Mouse (Mus musculus) megakaryocyte, embryonic 14.5 days (primary cell): ENCODE measurements around the gene Gm42421.

Source experiments
- FLI1 ChIP-seq: IDR thresholded peaks from 2 replicates; pipeline ENCODE4 v1.6.1; 2012; ENCODE audit warnings: low read length, inconsistent platforms, mixed read lengths
- GATA1 ChIP-seq: IDR thresholded peaks from 3 replicates; pipeline ENCODE4 v1.6.1; 2012; ENCODE audit warnings: mixed read lengths, low read length, inconsistent platforms, borderline replicate concordance

- TF ChIP-seq FLI1 (no peak), GATA1 (no peak)
Measured at GRCm38 (mm10) chr5:143933875-143934274, 5.9 kb downstream of the Gm42421 start.
